Comparison of ENCODE assay signal across 9 mouse cellular contexts in the genomic region with DNA sequence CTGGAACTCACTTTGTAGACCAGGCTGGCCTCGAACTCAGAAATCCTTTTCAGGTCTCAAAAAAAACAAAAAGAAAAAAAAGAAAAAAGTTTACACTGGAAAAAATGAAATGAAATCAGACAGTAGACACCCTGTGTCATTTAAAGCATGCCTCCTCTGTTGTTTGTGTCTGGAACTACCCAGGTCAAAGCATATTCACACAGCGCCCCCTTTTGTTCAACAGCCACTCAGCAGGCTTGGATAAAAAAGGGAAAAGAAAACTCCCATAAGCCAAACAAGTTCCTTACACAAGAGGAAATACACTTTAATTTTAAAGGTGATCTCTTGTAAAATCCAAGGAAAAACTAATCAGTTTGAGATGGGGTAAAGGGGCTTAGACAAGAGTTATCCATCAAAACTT. TPM values are rescaled to one million over a fixed set of nuclear protein-coding genes. Genes with fewer than 3 reads are reported as not detected.
DNase-seq lines count a peak whose midpoint lies in the region; ATAC-seq and TF ChIP-seq lines count a peak whose summit lies in the region.
"Had no signal": no experiment of that assay in that cellular context is flagged by ENCODE, and none has a peak within 500 bp of the region (broad histone marks: within the 10 kb centered on the region; RNA-seq: fewer than 3 reads in every experiment).

No protein-coding gene starts in this region.

- no peak overlapping the region for H3K27ac ChIP-seq in gastrocnemius, adult 2 months
- H3K27ac ChIP-seq: liver, embryonic 15.5 days had no signal

- no peak for ATAC-seq in activated CD4-positive, CD25-positive, alpha-beta regulatory T cell, adult 4 months

- intact Hi-C loops in gastrocnemius, adult 2 months (cut with DNase I) = loop anchor here (1.0 kb wide), 1 partner anchor 38 kb away; no protein-coding TSS in a partner anchor
- intact Hi-C loops in left cerebral cortex, postnatal 14 days (cut with DNase I) = loop anchor here (5.0 kb wide), 1 partner anchor 36 kb away; no protein-coding TSS in a partner anchor

- peak; percentile 38 for DNase-seq in gastrocnemius, adult 2 months
- DNase-seq in gastrocnemius, postnatal 25 days = no peak
- peak; percentile 57 for DNase-seq in testis, postnatal 10 days (ENCODE audit: low spot score)
- no peak for DNase-seq in testis, postnatal 14 days (ENCODE audit: low spot score)
- peak; percentile 20 for DNase-seq in embryo, embryonic 9.5 days (ENCODE audit: extremely low spot score)
- peak; percentile 32 for DNase-seq in ovary, postnatal 14 days (ENCODE audit: low spot score)
- DNase-seq in left cerebral cortex, postnatal 14 days (ENCODE audit: low spot score in 2 of 2) = no peak

- H3K4me3 ChIP-seq in gastrocnemius, adult 2 months = no peak overlapping the region
- H3K4me3 ChIP-seq: liver, embryonic 15.5 days had no signal

- TF ChIP-seq CTCF in gastrocnemius, adult 2 months (IDR thresholded peaks at IDR 0.05) = peak; percentile 78

RNA-seq across cellular contexts. Expression of a gene that starts 21.4 kb away (rescaled TPM):
- 10 to 100 TPM; 11.4 to 32.4 TPM for total RNA-seq in gastrocnemius, adult 2 months (2021)
- total RNA-seq in gastrocnemius, postnatal 25 days (2021) = 10 to 100 TPM; 13.2 to 25.2 TPM
- not detected for polyA plus RNA-seq in activated CD4-positive, CD25-positive, alpha-beta regulatory T cell, adult 4 months (2017; shearing (Covaris generic))
- total RNA-seq in left cerebral cortex, postnatal 14 days (2021) = 10 to 100 TPM; 30.8 to 35.1 TPM

Comparison
In these comparisons a context has a peak if more than half of its experiments do, and no peak if none do; other contexts are left out.
1. DNase-seq: peak in gastrocnemius, adult 2 months (single experiment), testis, postnatal 10 days (single experiment), embryo, embryonic 9.5 days (single experiment) and ovary, postnatal 14 days (single experiment); none in gastrocnemius, postnatal 25 days (single experiment), testis, postnatal 14 days (single experiment) and left cerebral cortex, postnatal 14 days (0 of 2).